Mouse (Mus musculus): ENCODE measurements at regions not wholly inside any gene's neighbourhood (a gene's known extent, or its start where the extent isn't known, plus 50 kb on each side); places are given as distances from the start of the nearest gene placed in this dataset.
"Not testable (repeated sequence)": the region's sequence is repeated elsewhere in the genome, so short reads cannot be mapped to it uniquely, and the experiment has no call there.

DNA sequence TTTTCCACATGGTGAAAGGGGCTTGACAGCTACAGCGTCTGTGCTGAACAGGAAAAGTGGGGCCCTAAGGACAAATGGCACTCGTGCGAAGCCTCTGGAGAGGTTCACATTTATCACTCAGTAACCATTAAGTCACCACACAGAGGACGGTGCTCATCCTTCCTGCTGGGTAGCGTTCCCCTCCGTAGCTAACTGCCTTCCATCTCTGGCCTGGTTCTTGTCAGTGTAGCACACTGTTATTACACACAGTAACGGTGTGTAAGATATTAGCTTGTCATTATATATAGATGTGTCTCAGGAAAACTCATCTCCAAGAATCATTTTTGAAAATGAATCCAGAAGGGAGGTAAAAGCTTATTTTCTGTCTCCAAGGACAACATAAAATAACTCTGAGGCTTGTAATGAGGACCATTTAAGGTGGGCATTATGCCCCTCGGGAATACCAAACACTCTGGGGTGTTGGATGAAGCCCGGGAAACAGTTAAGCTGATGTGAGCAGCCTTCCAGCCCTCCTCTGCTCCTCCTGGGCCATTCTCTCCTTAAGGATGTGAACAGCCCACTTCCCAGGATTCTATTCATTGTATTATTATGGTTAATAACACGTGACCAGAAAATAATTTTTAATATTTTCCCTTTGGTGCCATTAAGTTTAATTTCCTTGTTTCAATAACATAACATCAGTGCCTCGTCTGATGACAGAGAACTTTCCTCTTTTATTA lies 222.7 kb upstream of the Arid2 start:
- WGBS, result 80% methylated on average over 11 of the region's 11 CpGs
- H3K4me1 ChIP-seq (ENCODE audit: control insufficient read depth, insufficient read depth, low read length), result no peaks in the 10 kb centered on the region
- no peak overlapping the region for H3K27ac ChIP-seq (ENCODE audit: insufficient read depth, low read depth, low read length)
- TF ChIP-seq CTCF (IDR thresholded peaks at IDR 0.05; ENCODE audit: insufficient read depth, low read depth, low read length) (no peak), POLR2A (IDR thresholded peaks at IDR 0.05; ENCODE audit: insufficient read depth, low read depth, low read length) (no peak)
- H3K4me3 ChIP-seq (ENCODE audit: insufficient read depth, low read depth, low read length), result no peak overlapping the region

DNA sequence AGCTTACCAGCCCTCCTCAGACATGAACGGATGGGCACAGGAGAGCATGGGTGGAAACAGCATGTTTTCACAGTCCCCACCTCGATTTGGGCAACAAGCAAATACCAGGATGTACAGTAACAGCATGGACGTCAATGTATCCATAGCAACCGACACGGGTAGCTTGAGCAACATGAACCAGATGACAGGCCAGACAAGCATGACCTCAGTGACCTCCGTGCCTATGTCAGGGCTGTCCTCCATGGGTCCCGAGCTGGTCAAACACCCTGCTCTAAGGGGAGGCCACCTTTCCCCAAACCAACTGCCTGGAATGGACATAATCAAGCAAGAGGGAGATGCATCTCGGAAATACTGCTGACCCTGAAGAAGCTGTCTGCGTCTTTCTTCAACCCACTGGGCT lies 211.7 kb upstream of the Arid2 start:
- no peak overlapping the region for H3K27ac ChIP-seq (ENCODE audit: insufficient read depth, low read depth, low read length)
- TF ChIP-seq POLR2A (IDR thresholded peaks at IDR 0.05; ENCODE audit: insufficient read depth, low read depth, low read length) (no peak), CTCF (IDR thresholded peaks at IDR 0.05; ENCODE audit: insufficient read depth, low read depth, low read length) (no peak)
- H3K4me3 ChIP-seq (ENCODE audit: insufficient read depth, low read depth, low read length), result no peak overlapping the region
- 92% methylated on average over 9 of the region's 9 CpGs for WGBS
- H3K4me1 ChIP-seq (ENCODE audit: control insufficient read depth, insufficient read depth, low read length), result no peaks in the 10 kb centered on the region

DNA sequence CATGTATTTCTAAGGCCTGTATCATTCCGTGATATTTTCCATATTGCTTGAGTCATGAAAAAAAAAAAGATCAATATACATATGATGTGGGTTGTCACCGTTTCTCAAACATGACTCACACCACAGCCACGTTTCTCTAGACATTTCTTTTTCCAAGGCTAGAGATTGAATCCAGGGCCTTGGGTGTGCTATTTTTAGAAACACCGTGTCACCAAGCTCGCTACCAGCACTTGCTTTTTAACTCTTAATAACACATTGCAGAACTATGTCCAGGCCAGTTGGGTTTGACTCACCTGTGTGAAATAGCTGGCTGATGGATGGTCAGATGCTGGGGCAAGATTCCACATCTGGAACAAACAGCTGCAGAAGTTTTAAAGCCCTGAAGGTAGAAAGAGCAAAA lies 209.6 kb upstream of the Arid2 start:
- no peak for TF ChIP-seq CTCF (IDR thresholded peaks at IDR 0.05; ENCODE audit: insufficient read depth, low read depth, low read length)
- TF ChIP-seq POLR2A (IDR thresholded peaks at IDR 0.05; ENCODE audit: insufficient read depth, low read depth, low read length), result no peak
- H3K4me3 ChIP-seq (ENCODE audit: insufficient read depth, low read depth, low read length), result no peak overlapping the region
- H3K4me1 ChIP-seq (ENCODE audit: control insufficient read depth, insufficient read depth, low read length), result no peaks in the 10 kb centered on the region
- 48% methylated on average over 5 of the region's 5 CpGs for WGBS
- no peak overlapping the region for H3K27ac ChIP-seq (ENCODE audit: insufficient read depth, low read depth, low read length)

- H3K4me1 ChIP-seq (ENCODE audit: control insufficient read depth, insufficient read depth, low read length), result no peaks in the 10 kb centered on the region
- 77% methylated on average over 2 of the region's 2 CpGs for WGBS
- no peak for TF ChIP-seq CTCF (IDR thresholded peaks at IDR 0.05; ENCODE audit: insufficient read depth, low read depth, low read length)
- no peak for TF ChIP-seq POLR2A (IDR thresholded peaks at IDR 0.05; ENCODE audit: insufficient read depth, low read depth, low read length)
- H3K4me3 ChIP-seq (ENCODE audit: insufficient read depth, low read depth, low read length), result no peak overlapping the region
- no peak overlapping the region for H3K27ac ChIP-seq (ENCODE audit: insufficient read depth, low read depth, low read length)
These were observed 208.7 kb upstream of the Arid2 start for GRCm38 (mm10) chr15:96078580-96078979.

- no peak for TF ChIP-seq CTCF (IDR thresholded peaks at IDR 0.05; ENCODE audit: insufficient read depth, low read depth, low read length)
- TF ChIP-seq POLR2A (IDR thresholded peaks at IDR 0.05; ENCODE audit: insufficient read depth, low read depth, low read length), result no peak
- no peaks in the 10 kb centered on the region for H3K4me1 ChIP-seq (ENCODE audit: control insufficient read depth, insufficient read depth, low read length)
- H3K27ac ChIP-seq (ENCODE audit: insufficient read depth, low read depth, low read length), result no peak overlapping the region
- no peak overlapping the region for H3K4me3 ChIP-seq (ENCODE audit: insufficient read depth, low read depth, low read length)
- 91% methylated on average over 9 of the region's 9 CpGs for WGBS
These were observed 197.6 kb upstream of the Arid2 start for GRCm38 (mm10) chr15:96089676-96090075.

GRCm38 (mm10) chr15:96096438-96096837 lies 190.9 kb upstream of the Arid2 start:
- TF ChIP-seq CTCF (IDR thresholded peaks at IDR 0.05; ENCODE audit: insufficient read depth, low read depth, low read length) (no peak), POLR2A (IDR thresholded peaks at IDR 0.05; ENCODE audit: insufficient read depth, low read depth, low read length) (no peak)
- H3K27ac ChIP-seq (ENCODE audit: insufficient read depth, low read depth, low read length), result no peak overlapping the region
- 86% methylated on average over 3 of the region's 3 CpGs for WGBS
- no peak overlapping the region for H3K4me3 ChIP-seq (ENCODE audit: insufficient read depth, low read depth, low read length)
- 0 out of 2 replicates have a peak, but pooled peaks cover 5% of the 10 kb centered on the region for H3K4me1 ChIP-seq (ENCODE audit: control insufficient read depth, insufficient read depth, low read length)

- 83% methylated on average over 5 of the region's 5 CpGs for WGBS
- TF ChIP-seq CTCF (IDR thresholded peaks at IDR 0.05; ENCODE audit: insufficient read depth, low read depth, low read length) (no peak), POLR2A (IDR thresholded peaks at IDR 0.05; ENCODE audit: insufficient read depth, low read depth, low read length) (no peak)
- Histone ChIP-seq H3K27ac (ENCODE audit: insufficient read depth, low read depth, low read length) (no peak overlapping the region), H3K4me1 (ENCODE audit: control insufficient read depth, insufficient read depth, low read length) (peaks cover 5% of the 10 kb centered on the region; the same call in 1 of the 2 replicates), H3K4me3 (ENCODE audit: insufficient read depth, low read depth, low read length) (no peak overlapping the region)
These were observed 188.5 kb upstream of the Arid2 start for GRCm38 (mm10) chr15:96098821-96099220.

DNA sequence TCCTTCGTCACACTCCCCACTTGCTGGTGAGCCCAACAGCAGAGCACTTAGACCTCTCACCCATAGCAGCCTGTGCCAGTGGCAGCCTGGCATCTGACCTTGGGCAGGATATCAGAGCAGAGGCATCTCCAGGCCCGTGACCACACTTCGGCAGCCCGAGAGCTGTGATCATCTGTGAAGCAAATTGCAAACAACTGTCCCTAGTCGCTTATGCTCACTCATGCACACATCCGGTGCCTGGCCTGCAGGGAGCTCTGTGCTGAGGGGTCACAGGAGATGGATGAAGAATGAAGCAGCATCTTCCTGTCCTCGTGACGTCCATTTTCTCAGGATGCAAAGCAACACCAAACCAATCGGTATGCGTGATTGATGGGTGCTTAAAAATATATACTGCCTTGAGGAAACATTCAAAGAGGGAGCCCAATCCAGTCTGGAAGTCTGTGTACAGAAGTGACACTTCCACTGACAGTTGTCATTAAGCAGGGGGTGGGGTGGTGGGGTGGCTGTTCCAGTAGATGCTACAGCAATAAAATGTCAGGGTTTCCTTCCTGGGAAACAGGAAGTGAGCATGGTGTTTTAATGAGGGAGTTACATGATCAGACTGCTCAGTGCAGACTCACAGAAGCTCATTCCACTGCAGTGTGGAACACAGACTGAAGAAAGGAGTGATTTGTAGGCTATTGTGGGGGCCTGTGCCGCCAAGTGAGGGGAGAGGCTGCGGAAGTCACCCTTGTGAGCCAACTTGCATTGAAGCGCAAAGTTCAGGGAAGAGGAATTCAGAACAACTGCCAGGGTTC lies 187.3 kb upstream of the Arid2 start:
- H3K27ac ChIP-seq (ENCODE audit: insufficient read depth, low read depth, low read length); H3K4me3 ChIP-seq (ENCODE audit: insufficient read depth, low read depth, low read length); H3K4me1 ChIP-seq (ENCODE audit: control insufficient read depth, insufficient read depth, low read length): not testable (repeated sequence)
- 85% methylated on average over 13 of the region's 13 CpGs for WGBS

GRCm38 (mm10) chr15:96103737-96104136 lies 183.6 kb upstream of the Arid2 start:
- Histone ChIP-seq H3K4me1 (ENCODE audit: control insufficient read depth, insufficient read depth, low read length) (peaks cover 7% of the 10 kb centered on the region; the same call in 1 of the 2 replicates), H3K4me3 (ENCODE audit: insufficient read depth, low read depth, low read length) (no peak overlapping the region), H3K27ac (ENCODE audit: insufficient read depth, low read depth, low read length) (no peak overlapping the region)
- TF ChIP-seq POLR2A (IDR thresholded peaks at IDR 0.05; ENCODE audit: insufficient read depth, low read depth, low read length), result no peak
- no peak for TF ChIP-seq CTCF (IDR thresholded peaks at IDR 0.05; ENCODE audit: insufficient read depth, low read depth, low read length)
- WGBS, result 30% methylated on average over 6 of the region's 6 CpGs

Data from olfactory bulb, adult 2 months (tissue).